Mouse (Mus musculus) layer of hippocampus, adult 8-10 months (tissue): Measurements from ENCODE around the gene Nfib. TPM values are rescaled to one million over a fixed set of nuclear protein-coding genes. Genes with fewer than 3 reads are reported as not detected.
A peak's percentile ranks its signal among the peaks of the same experiment; 100 is the strongest.

Source experiments
- DNase-seq, 2 experiments: peaks; one replicate each; pipeline ENCODE4 v3.0.0; 2022; ENCODE audit warnings: low spot score in 2 of 2
- total RNA-seq, 4 experiments: library from RNA; stranded (reverse); gene quantifications; 2 replicates each; pipeline ENCODE4 v1.2.4; 2022

Gene Nfib
- total RNA-seq, 4 experiments from 2014 or later, result 125 to 165 (median 149) TPM

- no peak for DNase-seq
Observed at GRCm38 (mm10) chr4:82516211-82516795, 189.2 kb downstream of the Nfib start.

GRCm38 (mm10) chr4:82514921-82515320 is 190.6 kb downstream of the Nfib start:
- no peak for DNase-seq

DNA sequence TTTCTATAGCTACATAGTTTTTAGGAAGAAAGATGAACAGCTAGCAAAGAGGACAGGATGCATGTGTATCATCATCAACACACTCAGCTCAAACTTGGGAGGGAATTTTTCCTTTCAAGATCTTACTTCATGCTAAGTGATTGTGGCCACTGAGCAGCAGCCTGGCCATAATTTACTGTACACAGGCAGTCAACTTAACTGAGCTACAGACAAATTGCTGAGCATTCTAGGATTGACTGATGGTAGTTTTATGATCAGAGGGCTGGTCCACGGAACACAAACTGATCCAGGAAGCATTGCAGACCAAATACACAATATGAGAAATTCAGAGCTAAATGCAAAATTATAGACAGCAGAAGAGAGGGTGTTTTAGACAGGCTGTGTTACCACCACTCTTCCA is 191.2 kb downstream of the Nfib start:
- DNase-seq, result no peak

DNA sequence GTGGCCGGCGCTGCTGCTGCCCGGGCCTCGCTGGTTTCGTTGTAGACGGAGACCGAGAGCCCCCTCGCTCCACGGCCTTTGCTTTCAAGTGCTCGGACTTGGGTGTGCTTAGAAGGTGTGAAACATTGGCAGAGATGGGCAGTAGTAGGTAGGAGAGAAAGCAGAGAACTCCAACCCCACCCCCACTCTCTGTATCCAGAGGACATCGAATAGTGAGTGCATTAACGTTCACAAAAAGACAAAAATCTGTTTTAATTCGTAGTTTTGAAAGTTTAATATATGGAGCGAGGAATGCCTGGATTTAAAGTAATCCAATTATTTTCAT is 192.2 kb downstream of the Nfib start:
- DNase-seq, result no peak

GRCm38 (mm10) chr4:82512743-82513425 is 192.7 kb downstream of the Nfib start:
- peak; percentile 92 to 96 for DNase-seq

DNA sequence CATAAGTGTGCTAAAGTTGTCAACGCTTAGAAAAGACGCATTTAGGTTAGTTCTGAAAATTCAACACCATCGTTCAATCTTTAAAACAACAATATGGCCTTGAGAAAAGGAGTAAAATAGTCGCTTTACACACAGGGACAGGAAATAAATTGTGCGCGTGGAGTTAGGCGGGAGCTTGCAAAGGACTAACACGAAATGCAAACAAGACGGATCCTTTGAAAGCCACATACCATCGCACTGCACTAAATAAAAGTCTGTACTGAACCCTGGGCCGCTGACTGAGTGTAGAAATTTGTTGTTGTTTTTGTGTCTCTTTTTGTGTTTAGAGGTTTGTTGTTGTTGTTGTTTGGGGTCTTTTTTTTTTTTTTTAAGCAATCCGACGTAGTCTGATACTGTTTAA is 193.2 kb downstream of the Nfib start:
- no peak for DNase-seq

GRCm38 (mm10) chr4:82511524-82511923 is 194.0 kb downstream of the Nfib start:
- peak; percentile 66 to 75 for DNase-seq

- DNase-seq, result no peak
Observed at GRCm38 (mm10) chr4:82511001-82511513, 194.5 kb downstream of the Nfib start.

- DNase-seq, result no peak
Observed at GRCm38 (mm10) chr4:82509771-82510170, 195.8 kb downstream of the Nfib start.

GRCm38 (mm10) chr4:82509166-82509767 is 196.3 kb downstream of the Nfib start:
- DNase-seq, result no peak

DNA sequence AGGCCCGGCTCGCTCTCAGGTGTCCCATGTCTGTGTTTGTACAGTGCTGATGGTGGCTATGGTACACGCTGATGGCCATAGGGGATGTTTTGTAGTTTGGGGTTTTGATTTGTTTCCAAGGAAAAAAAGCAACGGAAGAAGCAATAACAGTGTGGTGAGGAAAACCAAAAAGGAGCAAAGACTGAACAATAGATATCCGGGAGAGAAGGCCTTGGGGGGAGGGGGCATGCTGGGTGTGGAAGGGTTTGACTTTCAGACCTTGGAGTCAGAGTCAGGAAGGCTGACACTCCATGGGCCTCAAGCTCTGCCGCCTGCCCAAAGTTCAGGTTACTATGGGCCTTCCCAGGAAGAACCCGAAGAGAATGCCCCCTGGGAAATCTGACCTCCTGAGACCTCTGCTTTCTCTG is 197.3 kb downstream of the Nfib start:
- no peak for DNase-seq

DNA sequence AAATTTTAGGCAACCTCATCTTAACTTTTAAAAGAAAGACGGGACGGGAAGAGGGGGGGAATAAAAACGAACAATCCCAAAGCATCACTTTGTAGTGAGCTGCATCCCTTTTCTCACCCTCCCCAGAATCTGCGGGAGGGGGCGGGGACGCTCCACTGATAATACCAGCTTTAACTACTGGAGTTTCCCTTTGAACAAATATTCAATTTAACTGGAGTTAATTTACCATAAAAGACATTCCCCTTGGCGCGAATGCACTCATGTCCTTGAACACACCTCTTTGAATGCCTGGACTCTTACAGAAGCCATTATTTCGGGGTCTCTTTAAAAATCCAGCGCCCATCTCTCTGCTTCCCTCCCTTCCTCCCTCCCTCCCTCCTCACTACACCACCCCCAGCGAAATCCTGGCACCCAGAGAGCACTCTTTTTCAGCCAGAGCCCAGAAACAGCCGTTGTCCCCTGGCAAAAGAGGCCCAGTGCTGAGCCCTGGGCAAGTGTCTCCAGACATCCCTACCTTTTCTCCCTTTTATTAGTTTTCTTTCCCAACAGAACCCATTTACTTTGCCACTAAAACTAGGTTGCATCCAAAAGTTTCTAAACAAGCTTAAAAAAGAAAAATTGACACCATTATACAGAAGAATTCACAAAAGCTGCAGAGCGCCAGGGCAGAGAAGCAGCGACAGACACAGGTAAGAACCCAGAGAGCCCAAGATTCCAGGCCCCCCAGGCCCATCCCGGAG is 197.8 kb downstream of the Nfib start:
- DNase-seq, result no peak

GRCm38 (mm10) chr4:82506731-82507331 is 198.7 kb downstream of the Nfib start:
- DNase-seq, result peak in 1 of 2 experiments; percentile 52

DNA sequence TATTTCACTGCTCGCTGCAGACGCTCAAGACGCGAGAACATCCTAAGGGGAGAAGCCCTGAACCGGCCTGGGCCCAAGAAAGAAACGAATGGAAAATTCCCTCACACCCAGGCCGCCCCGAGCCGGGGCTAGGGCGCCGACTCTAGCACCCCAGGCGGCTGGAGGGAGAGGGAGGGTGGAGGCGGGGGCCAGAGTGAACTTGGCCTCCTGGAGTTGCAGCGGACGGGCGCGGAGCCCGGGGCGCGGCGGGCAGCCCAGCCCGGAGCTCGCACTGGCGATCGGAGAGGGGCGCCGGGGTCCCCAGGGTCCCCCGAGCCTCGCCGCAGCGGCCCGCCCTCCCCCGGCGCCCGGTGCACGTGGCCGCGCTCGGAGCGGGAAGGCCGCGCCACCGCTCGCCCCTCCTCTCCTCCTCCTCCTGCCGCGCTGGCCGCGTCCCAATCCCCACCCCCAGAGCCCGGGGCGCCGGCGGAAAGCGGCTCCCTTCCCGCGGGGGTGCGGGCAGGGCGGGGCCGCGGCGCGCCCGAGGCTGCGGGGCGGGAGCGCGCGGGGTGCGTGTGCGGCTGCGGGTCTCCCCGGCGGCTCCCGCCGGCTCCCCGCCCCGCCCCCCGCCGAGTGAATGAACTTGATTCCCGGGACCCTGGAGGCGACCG is 199.3 kb downstream of the Nfib start:
- DNase-seq, result peak; percentile 60 to 79

- peak; percentile 58 to 64 for DNase-seq
Observed at GRCm38 (mm10) chr4:82505121-82506031, 200.2 kb downstream of the Nfib start.

GRCm38 (mm10) chr4:82504284-82505120 is 201.0 kb downstream of the Nfib start:
- DNase-seq, result no peak

- no peak for DNase-seq
Observed at GRCm38 (mm10) chr4:82504015-82504283, 201.6 kb downstream of the Nfib start.

- no peak for DNase-seq
Observed at GRCm38 (mm10) chr4:82503274-82504014, 202.1 kb downstream of the Nfib start.

GRCm38 (mm10) chr4:82502611-82503010 is 202.9 kb downstream of the Nfib start:
- no peak for DNase-seq
